Mouse (Mus musculus): ENCODE data around the gene Fthl17d.
A peak's percentile ranks its signal among the peaks of the same experiment; 100 is the strongest.
"Not testable (repeated sequence)": the region's sequence is repeated elsewhere in the genome, so short reads cannot be mapped to it uniquely, and the experiment has no call there.

The Fthl17d gene

GRCm38 (mm10) chrX:8986655-8987054 is at the start of gene Fthl17d:
Gene Fthl17d (minus strand): TSS chrX:8986755.
- not testable (repeated sequence) for H3K36me3 ChIP-seq (ENCODE audit: control insufficient read depth, insufficient read depth, low read length, poor library complexity, severe bottlenecking); DNase-seq (ENCODE audit: low read depth, low spot score); H3K27me3 ChIP-seq (ENCODE audit: control insufficient read depth, insufficient read depth, low read length, poor library complexity, severe bottlenecking)

- H3K27me3 ChIP-seq (ENCODE audit: control insufficient read depth, insufficient read depth, low read length, poor library complexity, severe bottlenecking); H3K36me3 ChIP-seq (ENCODE audit: control insufficient read depth, insufficient read depth, low read length, poor library complexity, severe bottlenecking); DNase-seq (ENCODE audit: low read depth, low spot score): not testable (repeated sequence)
Measured at GRCm38 (mm10) chrX:9033193-9033592, 46.6 kb upstream of the Fthl17d start, which contains the start of gene Fthl17e. Gene Fthl17e (plus strand): TSS chrX:9033493.

GRCm38 (mm10) chrX:9019481-9019880 is 32.9 kb upstream of the Fthl17d start:
- DNase-seq (ENCODE audit: low read depth, low spot score), result no peak
- Histone ChIP-seq H3K27me3 (ENCODE audit: control insufficient read depth, insufficient read depth, low read length, poor library complexity, severe bottlenecking) (no peaks in the 10 kb centered on the region), H3K36me3 (ENCODE audit: control insufficient read depth, insufficient read depth, low read length, poor library complexity, severe bottlenecking) (no peaks in the 10 kb centered on the region)

GRCm38 (mm10) chrX:9016079-9016478 is 29.5 kb upstream of the Fthl17d start:
- H3K36me3 ChIP-seq (ENCODE audit: control insufficient read depth, insufficient read depth, low read length, poor library complexity, severe bottlenecking), result no peaks in the 10 kb centered on the region
- H3K27me3 ChIP-seq (ENCODE audit: control insufficient read depth, insufficient read depth, low read length, poor library complexity, severe bottlenecking), result no peaks in the 10 kb centered on the region
- no peak for DNase-seq (ENCODE audit: low read depth, low spot score)

GRCm38 (mm10) chrX:8976459-8976858 is 10.1 kb downstream of the Fthl17d start, which contains the start of gene Fthl17c:
Gene Fthl17c (minus strand): TSS chrX:8976559.
- DNase-seq (ENCODE audit: low read depth, low spot score); H3K36me3 ChIP-seq (ENCODE audit: control insufficient read depth, insufficient read depth, low read length, poor library complexity, severe bottlenecking); H3K27me3 ChIP-seq (ENCODE audit: control insufficient read depth, insufficient read depth, low read length, poor library complexity, severe bottlenecking): not testable (repeated sequence)

- not testable (repeated sequence) for H3K36me3 ChIP-seq (ENCODE audit: control insufficient read depth, insufficient read depth, low read length, poor library complexity, severe bottlenecking); H3K27me3 ChIP-seq (ENCODE audit: control insufficient read depth, insufficient read depth, low read length, poor library complexity, severe bottlenecking); DNase-seq (ENCODE audit: low read depth, low spot score)
Measured at GRCm38 (mm10) chrX:8964618-8965017, 21.9 kb downstream of the Fthl17d start.

GRCm38 (mm10) chrX:8962875-8963274 is 23.7 kb downstream of the Fthl17d start, which contains the start of gene Fthl17b:
Gene Fthl17b (minus strand): TSS chrX:8962975.
- not testable (repeated sequence) for H3K36me3 ChIP-seq (ENCODE audit: control insufficient read depth, insufficient read depth, low read length, poor library complexity, severe bottlenecking); DNase-seq (ENCODE audit: low read depth, low spot score); H3K27me3 ChIP-seq (ENCODE audit: control insufficient read depth, insufficient read depth, low read length, poor library complexity, severe bottlenecking)

GRCm38 (mm10) chrX:8948130-8948805 is 38.3 kb downstream of the Fthl17d start:
- H3K36me3 ChIP-seq (ENCODE audit: control insufficient read depth, insufficient read depth, low read length, poor library complexity, severe bottlenecking); H3K27me3 ChIP-seq (ENCODE audit: control insufficient read depth, insufficient read depth, low read length, poor library complexity, severe bottlenecking): not testable (repeated sequence)
- peak; percentile 32 for DNase-seq (ENCODE audit: low read depth, low spot score)

- Histone ChIP-seq H3K27me3 (ENCODE audit: control insufficient read depth, insufficient read depth, low read length, poor library complexity, severe bottlenecking) (no peaks in the 10 kb centered on the region), H3K36me3 (ENCODE audit: control insufficient read depth, insufficient read depth, low read length, poor library complexity, severe bottlenecking) (no peaks in the 10 kb centered on the region)
- DNase-seq (ENCODE audit: low read depth, low spot score), result no peak
Measured at GRCm38 (mm10) chrX:8944041-8944440, 42.5 kb downstream of the Fthl17d start.
